Mouse (Mus musculus) G1E (cell line): Measurements from ENCODE around the gene Gm33543.

Source experiments
- CTCF ChIP-seq: IDR thresholded peaks from 2 replicates; pipeline ENCODE4 v1.5.1; 2012; ENCODE audit warnings: low read depth, low read length, inconsistent platforms, mixed read lengths
- GATA1 ChIP-seq: IDR thresholded peaks from 2 replicates; pipeline ENCODE4 v1.6.1; 2012; ENCODE audit warnings: borderline replicate concordance, low read length, inconsistent platforms, mixed read lengths
- TAL1 ChIP-seq: conservative IDR thresholded peaks from 2 replicates; pipeline ENCODE4 v1.6.1; 2012; ENCODE audit warnings: low read depth, low read length, inconsistent platforms, mixed read lengths

DNA sequence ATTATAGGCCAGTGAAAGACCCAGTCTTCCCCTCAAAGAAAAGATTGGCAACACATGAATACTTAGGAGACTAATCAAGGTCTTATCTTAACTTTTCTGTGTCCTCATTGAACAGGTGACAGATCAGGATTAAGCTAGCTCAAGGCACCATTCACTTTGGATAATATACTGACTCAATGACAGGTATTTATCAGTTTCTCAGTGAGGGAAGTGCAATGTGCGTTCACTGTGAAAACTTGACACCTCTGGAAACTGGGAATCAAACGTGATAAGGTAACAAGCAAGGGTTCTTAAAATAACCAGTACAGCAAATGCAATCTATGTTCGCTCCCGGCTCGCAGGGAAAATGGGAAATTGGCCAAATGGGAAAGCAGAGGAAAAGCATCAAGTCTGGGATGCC is 11.8 kb downstream of the Gm33543 start:
- TF ChIP-seq CTCF = no peak
- TF ChIP-seq GATA1 = no peak
- TF ChIP-seq TAL1 = no peak
